In genomic region chr17:45766735-45767535, GRCm38 (mm10) we compare ENCODE assay signal across 8 mouse cellular contexts. TPM values are rescaled to one million over a fixed set of nuclear protein-coding genes. Genes with fewer than 3 reads are reported as not detected.
DNase-seq lines count a peak whose midpoint lies in the region; ATAC-seq and TF ChIP-seq lines count a peak whose summit lies in the region.

No protein-coding gene starts in this region.

- no peaks in the 10 kb centered on the region for H3K9me3 ChIP-seq in forebrain, embryonic 15.5 days
- no peaks in the 10 kb centered on the region for H3K9me3 ChIP-seq in liver, embryonic 14.5 days (ENCODE audit: control insufficient read depth, low read length)

- H3K27ac ChIP-seq in forebrain, embryonic 15.5 days (replicated peaks), result peak overlapping the region; percentile 77
- H3K27ac ChIP-seq in liver, embryonic 14.5 days, result no peak overlapping the region; the same call in 1 of the 2 replicates

- intact Hi-C loops in heart, postnatal 10 days (cut with DNase I), result no loop called here

- no peaks in the 10 kb centered on the region for H3K36me3 ChIP-seq in forebrain, embryonic 15.5 days
- H3K36me3 ChIP-seq in liver, embryonic 14.5 days (replicated peaks; ENCODE audit: control insufficient read depth, insufficient read depth, low read depth), result no peaks in the 10 kb centered on the region

- no peaks in the 10 kb centered on the region for H3K27me3 ChIP-seq in forebrain, embryonic 15.5 days
- no peaks in the 10 kb centered on the region for H3K27me3 ChIP-seq in liver, embryonic 14.5 days (ENCODE audit: control insufficient read depth, insufficient read depth, low read length)

- peak; percentile 98 for DNase-seq in ES-CJ7 (ENCODE audit: low read depth, low spot score)
- peak; percentile 79 for DNase-seq in brain, embryonic 18.5 days (ENCODE audit: low read depth, low spot score)
- peak; percentile 95 to 96 for DNase-seq in heart, postnatal 10 days
- peak; percentile 88 to 93 for DNase-seq in kidney, postnatal 4 days
- peak; percentile 63 to 71 (median 67) for DNase-seq in liver, embryonic 14.5 days (ENCODE audit: low read depth in 3 of 3, low spot score in 3 of 3)
- peak; percentile 51 to 68 for DNase-seq in natural killer cell, adult 2 months (ENCODE audit: low spot score in 2 of 2)
- DNase-seq in testis, postnatal 14 days (ENCODE audit: low spot score), result peak; percentile 78

- H3K4me2 ChIP-seq in forebrain, embryonic 15.5 days (replicated peaks), result peak overlapping the region; percentile 18; the same call in 1 of the 2 replicates
- H3K4me2 ChIP-seq in liver, embryonic 14.5 days (ENCODE audit: low read depth), result peak overlapping the region; percentile 43

- peak; percentile 89 for ATAC-seq in forebrain, embryonic 15.5 days (replicated peaks)
- peak; percentile 90 for ATAC-seq in liver, embryonic 14.5 days (ENCODE audit: insufficient read depth)

- 5% methylated on average over 12 of the region's 12 CpGs for WGBS in forebrain, embryonic 15.5 days
- WGBS in liver, embryonic 14.5 days (ENCODE audit: insufficient replicate concordance), result 23% methylated on average over 12 of the region's 12 CpGs

- no peak for TF ChIP-seq EP300 in liver, embryonic 14.5 days (IDR thresholded peaks at IDR 0.05; ENCODE audit: low read depth)

- no peak overlapping the region for H3K9ac ChIP-seq in forebrain, embryonic 15.5 days (replicated peaks)
- H3K9ac ChIP-seq in liver, embryonic 14.5 days (replicated peaks), result no peak overlapping the region

- no peak overlapping the region for H3K4me3 ChIP-seq in forebrain, embryonic 15.5 days
- peak overlapping the region; percentile 20 to 37 for H3K4me3 ChIP-seq in liver, embryonic 14.5 days (ENCODE audit: insufficient read depth in 1 of 2, low read depth in 2 of 2, low read length in 2 of 2)

- peaks cover 22% of the 10 kb centered on the region for H3K4me1 ChIP-seq in forebrain, embryonic 15.5 days
- H3K4me1 ChIP-seq in liver, embryonic 14.5 days (replicated peaks; ENCODE audit: control insufficient read depth in 2 of 2, insufficient read depth in 2 of 2, low read length in 1 of 2), result peaks cover 0 to 15% of the 10 kb centered on the region in 2 experiments; a peak in 2 of 4 replicates

- TF ChIP-seq CTCF in liver, embryonic 14.5 days (IDR thresholded peaks at IDR 0.05; ENCODE audit: low read depth), result no peak

RNA-seq across cellular contexts. Expression of gene 1600014C23Rik, which starts 33.3 kb away (rescaled TPM):
- polyA plus RNA-seq in forebrain, embryonic 15.5 days (2015; fragmentation: Nextera tagmentation; extraction: Ambion mirVana), result 0.41 TPM in 1 of 2 replicates, not detected in the other
- total RNA-seq in heart, postnatal 10 days (2021), result not detected
- polyA plus RNA-seq in liver, embryonic 14.5 days (2012; rRNA removed), result not detected in 2 replicates
- polyA plus RNA-seq in liver, embryonic 14.5 days (2014; fragmentation: Nextera tagmentation; extraction: Ambion mirVana), result not detected in 2 replicates
